Mouse (Mus musculus): ENCODE data around the gene 9130409I23Rik. TPM values are rescaled to one million over a fixed set of nuclear protein-coding genes. Genes with fewer than 3 reads are reported as not detected.

9130409I23Rik gene
- polyA plus RNA-seq, 1 experiment from 2014 or later: 0.72 TPM

DNA sequence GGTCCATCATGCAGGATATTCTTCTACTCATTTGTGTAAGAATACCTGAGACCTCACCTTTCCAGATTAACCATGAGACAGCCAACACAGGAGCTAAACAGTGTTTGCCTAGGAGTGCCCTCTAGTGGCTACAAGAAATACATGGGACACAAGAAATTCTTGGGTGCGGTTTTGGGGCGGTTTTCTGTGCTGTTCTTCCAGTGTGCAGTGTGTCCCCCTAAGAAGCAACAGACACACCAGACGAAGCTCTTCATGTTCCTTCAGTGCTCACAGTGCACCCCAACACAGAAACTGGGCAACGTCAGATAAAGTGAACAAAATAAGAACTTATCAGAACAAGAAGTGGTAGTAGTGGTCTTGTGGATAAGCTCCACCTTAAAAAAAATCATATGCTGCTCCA, 11.4 kb upstream of the 9130409I23Rik start:
- TF ChIP-seq CTCF (IDR thresholded peaks at IDR 0.05; ENCODE audit: low read depth) (peak; percentile 90), EP300 (optimal IDR thresholded peaks at IDR 0.05) (no peak)
- no peaks in the 10 kb centered on the region for H3K9me3 ChIP-seq (ENCODE audit: control insufficient read depth, low read length)
- WGBS: 5% methylated on average over 4 of the region's 4 CpGs
- H3K27ac ChIP-seq (replicated peaks): no peak overlapping the region
- no peaks in the 10 kb centered on the region for H3K27me3 ChIP-seq (ENCODE audit: control insufficient read depth, insufficient read depth, low read length)
- H3K36me3 ChIP-seq (ENCODE audit: control insufficient read depth, insufficient read depth, low read length): no peaks in the 10 kb centered on the region
- H3K4me3 ChIP-seq (ENCODE audit: low read depth, low read length): no peak overlapping the region
- no peak overlapping the region for H3K4me2 ChIP-seq (replicated peaks; ENCODE audit: low read depth)
- H3K9ac ChIP-seq (ENCODE audit: low read length): no peak overlapping the region
- no peak for ATAC-seq (ENCODE audit: low FRiP score, low TSS enrichment)
- no peaks in the 10 kb centered on the region for H3K4me1 ChIP-seq (replicated peaks; ENCODE audit: control insufficient read depth, insufficient read depth)
- peak; percentile 30 for DNase-seq (ENCODE audit: low spot score)

- no peaks in the 10 kb centered on the region for H3K4me1 ChIP-seq (replicated peaks; ENCODE audit: control insufficient read depth, insufficient read depth)
- WGBS: 49% methylated on average over 1 of the region's 1 CpGs
- ATAC-seq (ENCODE audit: low FRiP score, low TSS enrichment): no peak
- H3K27ac ChIP-seq (replicated peaks): no peak overlapping the region
- H3K4me2 ChIP-seq (replicated peaks; ENCODE audit: low read depth): no peak overlapping the region
- H3K4me3 ChIP-seq (ENCODE audit: low read depth, low read length): no peak overlapping the region
- H3K9me3 ChIP-seq (ENCODE audit: control insufficient read depth, low read length): no peaks in the 10 kb centered on the region
- no peaks in the 10 kb centered on the region for H3K36me3 ChIP-seq (ENCODE audit: control insufficient read depth, insufficient read depth, low read length)
- no peaks in the 10 kb centered on the region for H3K27me3 ChIP-seq (ENCODE audit: control insufficient read depth, insufficient read depth, low read length)
- TF ChIP-seq CTCF (IDR thresholded peaks at IDR 0.05; ENCODE audit: low read depth) (no peak), EP300 (optimal IDR thresholded peaks at IDR 0.05) (no peak)
- H3K9ac ChIP-seq (ENCODE audit: low read length): no peak overlapping the region
- DNase-seq (ENCODE audit: low spot score): no peak
These were observed 3.5 kb upstream of the 9130409I23Rik start for GRCm38 (mm10) chr1:181047520-181047919.

DNA sequence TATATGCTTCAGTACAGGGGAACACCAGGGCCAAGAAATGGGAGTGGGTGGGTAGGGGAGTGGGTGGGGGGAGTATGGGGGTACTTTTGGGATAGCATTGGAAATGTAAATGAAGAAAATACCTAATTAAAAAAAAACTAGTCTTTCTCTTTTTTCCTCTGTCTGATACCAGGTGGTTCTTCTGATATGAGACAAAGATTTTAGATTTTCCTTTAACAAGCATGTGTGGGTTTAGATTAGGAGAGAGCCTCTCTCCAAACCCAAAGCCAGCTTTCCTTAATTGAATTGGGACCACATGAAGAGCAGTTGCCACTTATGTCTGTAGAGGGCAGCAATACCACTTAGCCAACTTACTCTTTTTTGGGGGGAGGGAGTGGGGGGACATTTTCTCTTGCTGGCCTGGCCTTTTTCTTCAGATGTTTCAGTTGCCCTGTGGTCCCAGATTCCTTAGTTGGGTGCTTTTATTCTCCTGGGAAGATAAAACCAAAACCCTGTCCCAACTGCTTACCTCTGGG, 1.7 kb upstream of the 9130409I23Rik start:
- H3K27me3 ChIP-seq (ENCODE audit: control insufficient read depth, insufficient read depth, low read length): no peaks in the 10 kb centered on the region
- TF ChIP-seq CTCF (IDR thresholded peaks at IDR 0.05; ENCODE audit: low read depth) (peak; percentile 64), EP300 (optimal IDR thresholded peaks at IDR 0.05) (no peak)
- H3K9ac ChIP-seq (ENCODE audit: low read length): no peak overlapping the region
- no peak for ATAC-seq (ENCODE audit: low FRiP score, low TSS enrichment)
- no peak overlapping the region for H3K4me2 ChIP-seq (replicated peaks; ENCODE audit: low read depth)
- no peak for DNase-seq (ENCODE audit: low spot score)
- no peaks in the 10 kb centered on the region for H3K36me3 ChIP-seq (ENCODE audit: control insufficient read depth, insufficient read depth, low read length)
- no peak overlapping the region for H3K4me3 ChIP-seq (ENCODE audit: low read depth, low read length)
- H3K27ac ChIP-seq (replicated peaks): no peak overlapping the region
- H3K4me1 ChIP-seq (replicated peaks; ENCODE audit: control insufficient read depth, insufficient read depth): no peaks in the 10 kb centered on the region
- no peaks in the 10 kb centered on the region for H3K9me3 ChIP-seq (ENCODE audit: control insufficient read depth, low read length)

DNA sequence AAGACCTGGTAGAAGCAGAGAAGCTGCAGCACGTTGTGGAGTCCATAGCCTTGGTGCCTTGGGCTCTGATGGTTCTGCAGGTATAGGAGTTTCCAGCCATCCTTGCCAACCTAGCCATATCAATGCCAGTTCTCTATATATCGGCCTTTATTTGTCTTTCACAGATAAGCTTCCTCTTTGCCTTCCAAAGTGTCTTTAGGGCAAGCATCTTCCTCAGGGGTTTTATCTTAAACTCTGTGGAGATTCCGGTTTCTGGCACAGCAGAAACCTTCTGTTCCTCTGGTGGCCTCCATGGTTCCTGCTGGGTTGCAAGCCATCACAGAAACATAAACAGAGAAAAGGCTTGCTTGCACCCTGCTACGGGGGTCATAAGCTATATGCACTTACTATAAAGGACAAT, 1.9 kb downstream of the 9130409I23Rik start:
- Histone ChIP-seq H3K4me1 (replicated peaks; ENCODE audit: control insufficient read depth, insufficient read depth) (no peaks in the 10 kb centered on the region), H3K9ac (ENCODE audit: low read length) (no peak overlapping the region), H3K27me3 (ENCODE audit: control insufficient read depth, insufficient read depth, low read length) (no peaks in the 10 kb centered on the region), H3K27ac (replicated peaks) (no peak overlapping the region), H3K36me3 (ENCODE audit: control insufficient read depth, insufficient read depth, low read length) (no peaks in the 10 kb centered on the region), H3K9me3 (ENCODE audit: control insufficient read depth, low read length) (no peaks in the 10 kb centered on the region), H3K4me2 (replicated peaks; ENCODE audit: low read depth) (no peak overlapping the region), H3K4me3 (ENCODE audit: low read depth, low read length) (no peak overlapping the region)
- WGBS: 72% methylated on average over 4 of the region's 4 CpGs
- TF ChIP-seq CTCF (IDR thresholded peaks at IDR 0.05; ENCODE audit: low read depth) (no peak), EP300 (optimal IDR thresholded peaks at IDR 0.05) (no peak)
- no peak for ATAC-seq (ENCODE audit: low FRiP score, low TSS enrichment)
- no peak for DNase-seq (ENCODE audit: low spot score)

DNA sequence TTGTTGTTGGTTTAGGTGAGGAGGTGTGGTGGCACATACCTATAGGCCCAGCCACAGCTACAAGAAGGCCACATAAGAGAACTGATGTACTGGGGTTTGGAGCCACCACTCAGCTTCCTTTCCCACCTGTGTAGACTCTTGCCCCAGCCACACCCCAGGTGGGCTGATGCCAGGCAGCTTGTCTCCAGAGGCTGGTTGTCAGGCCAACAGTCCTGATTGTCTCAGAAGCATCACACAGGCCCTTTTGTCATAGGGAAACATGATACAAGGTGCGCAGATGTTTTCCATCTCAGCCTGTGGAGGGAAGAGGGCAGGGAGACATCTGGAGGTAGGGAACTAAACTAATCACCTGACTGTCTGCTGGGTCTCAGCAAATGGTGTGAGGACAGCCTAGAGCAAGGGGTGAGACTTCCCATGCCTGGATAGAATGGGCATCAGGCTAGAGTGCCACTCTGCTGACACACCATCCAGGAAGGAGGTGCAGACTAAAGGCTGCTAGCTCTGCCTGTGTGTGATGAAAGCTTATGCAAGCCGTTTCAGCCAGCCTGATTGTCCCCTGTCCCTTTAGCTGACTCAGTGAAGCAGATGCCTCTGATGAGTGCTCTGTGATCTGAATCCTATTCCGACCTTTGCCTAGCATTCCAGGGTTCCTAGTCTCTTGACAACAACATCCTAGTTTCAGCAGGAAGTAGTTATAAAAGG, 10.9 kb downstream of the 9130409I23Rik start:
- no peak for DNase-seq (ENCODE audit: low spot score)
- Histone ChIP-seq H3K4me3 (ENCODE audit: low read depth, low read length) (no peak overlapping the region), H3K9ac (ENCODE audit: low read length) (no peak overlapping the region), H3K27me3 (ENCODE audit: control insufficient read depth, insufficient read depth, low read length) (no peaks in the 10 kb centered on the region), H3K4me2 (replicated peaks; ENCODE audit: low read depth) (no peak overlapping the region), H3K36me3 (ENCODE audit: control insufficient read depth, insufficient read depth, low read length) (no peaks in the 10 kb centered on the region), H3K4me1 (replicated peaks; ENCODE audit: control insufficient read depth, insufficient read depth) (0 out of 2 replicates have a peak, but pooled peaks cover 3% of the 10 kb centered on the region), H3K27ac (replicated peaks) (no peak overlapping the region), H3K9me3 (ENCODE audit: control insufficient read depth, low read length) (no peaks in the 10 kb centered on the region)
- no peak for ATAC-seq (ENCODE audit: low FRiP score, low TSS enrichment)
- 47% methylated on average over 3 of the region's 3 CpGs for WGBS
- TF ChIP-seq CTCF (IDR thresholded peaks at IDR 0.05; ENCODE audit: low read depth) (no peak), EP300 (optimal IDR thresholded peaks at IDR 0.05) (no peak)

DNA sequence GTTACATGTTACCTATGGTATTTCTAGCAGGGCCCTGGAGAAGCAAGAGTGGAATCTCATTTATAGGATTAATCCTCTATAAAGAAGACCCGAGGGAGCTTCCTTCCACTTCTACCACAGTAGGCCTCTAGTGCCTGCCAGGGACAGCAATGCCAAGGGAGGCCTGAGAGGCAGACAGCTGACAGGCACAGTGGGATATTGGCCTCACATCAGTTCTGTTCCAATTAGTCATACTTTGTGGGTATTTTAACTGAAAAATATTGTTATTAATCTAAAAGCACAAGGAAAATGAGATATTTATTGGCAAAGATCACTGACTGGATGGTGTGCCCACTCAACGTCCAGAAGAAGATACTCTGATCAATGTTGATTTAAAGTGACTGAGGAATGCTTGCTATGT, 13.0 kb downstream of the 9130409I23Rik start:
- 57% methylated on average over 2 of the region's 2 CpGs for WGBS
- no peak for ATAC-seq (ENCODE audit: low FRiP score, low TSS enrichment)
- no peak overlapping the region for H3K27ac ChIP-seq (replicated peaks)
- no peak overlapping the region for H3K9ac ChIP-seq (ENCODE audit: low read length)
- no peaks in the 10 kb centered on the region for H3K9me3 ChIP-seq (ENCODE audit: control insufficient read depth, low read length)
- no peaks in the 10 kb centered on the region for H3K27me3 ChIP-seq (ENCODE audit: control insufficient read depth, insufficient read depth, low read length)
- no peaks in the 10 kb centered on the region for H3K36me3 ChIP-seq (ENCODE audit: control insufficient read depth, insufficient read depth, low read length)
- 0 out of 2 replicates have a peak, but pooled peaks cover 3% of the 10 kb centered on the region for H3K4me1 ChIP-seq (replicated peaks; ENCODE audit: control insufficient read depth, insufficient read depth)
- H3K4me3 ChIP-seq (ENCODE audit: low read depth, low read length): no peak overlapping the region
- no peak for TF ChIP-seq EP300 (optimal IDR thresholded peaks at IDR 0.05)
- TF ChIP-seq CTCF (IDR thresholded peaks at IDR 0.05; ENCODE audit: low read depth): no peak
- DNase-seq (ENCODE audit: low spot score): no peak
- no peak overlapping the region for H3K4me2 ChIP-seq (replicated peaks; ENCODE audit: low read depth)
